Mouse (Mus musculus) cerebellum, adult 2 months (tissue): Measurements from ENCODE around the gene Btg1.

ENCODE experiments used
- CTCF ChIP-seq: fragments of 200-500 bp; IDR thresholded peaks from 2 replicates; pipeline ENCODE4 v1.5.1; 2011; ENCODE audit warnings: low read depth, mild to moderate bottlenecking, control low read depth, low read length, moderate library complexity, borderline replicate concordance; ENCODE audit not compliant: insufficient read depth
- POLR2A ChIP-seq: fragments of 200-500 bp; IDR thresholded peaks from 2 replicates; pipeline ENCODE4 v1.6.1; 2011; ENCODE audit warnings: low read length, control low read depth, borderline replicate concordance; ENCODE audit not compliant: insufficient read depth

DNA sequence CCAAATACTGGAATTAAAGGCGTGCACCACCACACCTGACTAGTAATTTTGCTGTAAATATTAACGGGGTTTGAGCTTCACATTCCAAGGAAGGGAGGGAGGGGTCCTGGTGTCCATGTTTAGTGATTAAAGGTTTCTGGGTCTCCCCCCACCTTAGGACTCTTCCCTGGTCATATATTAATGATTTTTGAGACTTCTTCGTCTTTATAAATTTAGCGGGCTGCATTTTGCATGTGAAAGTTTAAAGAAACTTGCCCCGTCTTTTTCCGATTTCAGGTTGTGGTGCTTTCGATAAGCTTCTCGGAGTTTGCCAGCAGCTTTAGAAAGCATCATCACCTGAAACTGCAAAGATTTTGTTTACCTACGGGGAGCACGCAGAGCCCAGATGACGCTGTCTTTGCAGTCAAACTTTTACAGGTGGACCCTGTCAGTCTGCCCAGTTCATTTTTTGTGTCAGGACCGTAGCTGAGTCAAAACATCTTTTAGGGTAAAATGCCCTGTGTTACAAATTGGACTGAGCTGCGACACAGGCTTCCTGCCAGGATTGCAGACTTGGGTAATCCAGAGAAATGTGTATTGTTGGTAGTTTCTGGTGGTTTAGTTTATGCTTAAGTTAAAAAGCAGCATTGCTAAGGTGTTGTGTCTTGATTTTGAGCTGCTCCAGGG lies 5.3 kb downstream of the Btg1 start:
- TF ChIP-seq CTCF (no peak), POLR2A (peak; percentile 18; the same call in 1 of the 2 replicates)
